Mouse (Mus musculus) adrenal gland, adult 8-10 months (tissue): ENCODE measurements at regions not wholly inside any gene's neighbourhood (a gene's known extent, or its start where the extent isn't known, plus 50 kb on each side); places are given as distances from the start of the nearest gene placed in this dataset.
"Not testable (repeated sequence)": the region's sequence is repeated elsewhere in the genome, so short reads cannot be mapped to it uniquely, and the experiment has no call there.

Experiments used
- DNase-seq: peaks from one replicate; pipeline ENCODE4 v3.0.0; 2022

DNA sequence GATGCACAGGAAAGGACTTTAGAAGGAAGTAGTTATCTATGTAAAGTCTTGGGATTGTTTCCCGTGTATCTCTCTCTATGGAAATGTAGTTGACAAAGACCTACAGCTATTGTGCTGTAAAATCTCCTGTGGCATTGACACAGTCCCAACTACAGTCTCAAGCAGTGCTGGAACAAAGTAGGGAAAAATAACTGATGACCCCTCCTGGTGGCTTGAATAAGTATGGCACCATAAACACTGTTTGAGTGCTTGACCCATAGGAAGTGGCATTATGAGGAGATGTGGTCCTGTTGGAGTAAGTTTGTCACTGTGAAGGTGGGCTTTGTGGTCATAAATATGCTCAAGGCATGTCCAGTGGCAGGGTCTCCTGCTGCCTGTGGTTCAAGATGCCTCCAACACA is 928.4 kb upstream of the Mms22l start:
- no peak for DNase-seq

DNA sequence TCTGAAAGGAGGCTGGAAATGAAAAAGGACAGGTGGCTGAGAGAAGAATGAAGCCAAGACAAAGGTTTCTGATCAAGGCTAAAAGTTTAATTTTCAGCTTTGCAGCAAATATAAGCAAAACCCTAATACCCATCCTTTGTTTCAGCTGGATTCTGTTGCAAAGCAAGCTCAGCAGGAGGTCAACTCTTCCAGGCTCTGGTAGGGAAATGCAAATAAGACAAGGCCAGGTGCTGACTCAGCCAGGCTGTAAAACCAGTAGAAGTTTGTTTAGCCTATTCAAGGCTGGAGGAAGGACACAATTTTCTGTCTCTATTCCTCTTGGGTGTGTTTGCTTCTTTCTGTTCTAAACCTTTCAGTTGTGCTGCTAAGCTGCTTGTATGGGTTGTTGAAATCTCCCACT is 923.2 kb upstream of the Mms22l start:
- no peak for DNase-seq

- DNase-seq = no peak
Observed at GRCm38 (mm10) chr4:23587412-23587811, 908.8 kb upstream of the Mms22l start.

GRCm38 (mm10) chr4:23590883-23591282 is 905.4 kb upstream of the Mms22l start:
- DNase-seq = no peak

GRCm38 (mm10) chr4:23591593-23591992 is 904.7 kb upstream of the Mms22l start:
- DNase-seq = no peak

DNA sequence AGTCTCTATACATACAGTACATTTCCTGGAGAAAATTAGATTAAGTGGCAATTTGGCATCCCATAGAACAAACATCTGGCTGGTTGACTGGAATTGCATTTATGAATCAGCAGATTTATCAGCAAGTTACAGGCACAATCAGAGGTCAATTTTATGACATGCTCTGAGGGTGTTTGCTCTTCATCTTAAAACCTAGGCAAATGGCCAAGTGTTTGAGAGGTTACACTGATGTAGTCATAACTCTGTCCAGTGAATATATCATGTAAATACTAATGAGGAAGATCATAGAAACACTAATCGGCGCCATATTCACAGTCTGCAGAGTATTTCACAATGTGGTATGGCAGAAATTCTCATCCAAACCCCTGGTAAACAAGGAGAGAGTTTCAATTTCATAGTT is 896.2 kb upstream of the Mms22l start:
- DNase-seq = no peak

DNA sequence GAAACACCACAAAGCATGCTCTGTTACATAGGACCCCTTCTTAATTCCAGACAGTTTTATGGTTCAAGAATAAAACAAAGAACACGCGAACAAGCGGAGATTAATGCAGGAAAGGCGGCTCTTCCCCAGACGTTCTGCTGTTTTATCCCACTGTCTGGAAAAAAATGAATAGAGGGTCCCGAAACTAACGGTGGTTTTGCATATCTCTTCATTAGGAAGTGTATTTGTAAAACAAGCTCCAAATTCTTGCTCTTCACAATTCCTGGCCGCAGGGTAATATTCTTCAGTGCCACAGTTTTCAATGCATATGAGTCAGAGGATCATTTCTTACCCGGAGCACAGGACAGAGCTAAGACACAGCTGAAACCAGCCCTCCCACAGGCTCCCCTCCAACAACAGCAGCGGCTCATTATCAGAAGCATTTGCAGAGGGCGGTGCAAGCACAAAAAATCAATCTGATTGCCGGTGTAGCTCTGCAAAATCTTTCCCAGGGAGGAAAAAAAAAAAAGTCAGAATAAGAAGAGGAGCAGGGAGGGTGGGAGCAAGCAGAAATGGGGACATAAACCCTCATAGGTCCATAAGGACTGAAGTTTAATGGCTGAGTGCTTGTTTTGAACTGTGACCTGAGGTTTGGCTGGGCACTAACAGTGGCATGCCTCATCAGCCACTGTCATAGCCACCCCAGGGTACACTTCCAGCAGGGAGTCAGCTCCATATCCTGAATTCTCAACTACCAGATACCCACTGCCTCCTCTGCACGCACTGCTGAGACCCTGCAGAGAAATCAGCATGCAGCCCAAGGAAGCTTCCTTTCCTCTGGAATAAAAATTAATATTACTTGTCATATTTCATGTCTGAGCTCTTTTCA is 894.6 kb upstream of the Mms22l start:
- no peak for DNase-seq

GRCm38 (mm10) chr4:23602294-23602932 is 893.8 kb upstream of the Mms22l start:
- DNase-seq = no peak

GRCm38 (mm10) chr4:23607348-23607747 is 888.9 kb upstream of the Mms22l start:
- no peak for DNase-seq

- no peak for DNase-seq
Observed at GRCm38 (mm10) chr4:23621208-23621607, 875.0 kb upstream of the Mms22l start.

DNA sequence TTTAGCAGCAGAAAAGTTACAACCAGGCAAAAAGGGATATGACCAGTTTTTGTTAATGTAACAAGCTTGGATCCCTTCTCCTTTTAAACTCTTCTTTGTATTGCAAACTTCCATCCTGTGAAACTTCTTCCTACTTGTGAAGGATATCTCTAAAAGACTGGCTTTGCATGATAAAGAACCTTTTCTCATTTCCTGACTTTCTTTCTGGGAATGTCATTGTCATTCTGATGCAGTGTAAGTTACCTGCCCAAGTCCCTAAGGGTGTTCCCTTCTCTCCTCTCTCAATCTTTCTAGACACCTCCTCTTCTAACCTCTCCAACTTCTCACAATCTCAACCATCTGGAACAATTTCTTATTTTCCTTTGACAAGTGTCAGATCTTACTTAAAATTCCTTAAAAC is 874.0 kb upstream of the Mms22l start:
- DNase-seq = no peak

DNA sequence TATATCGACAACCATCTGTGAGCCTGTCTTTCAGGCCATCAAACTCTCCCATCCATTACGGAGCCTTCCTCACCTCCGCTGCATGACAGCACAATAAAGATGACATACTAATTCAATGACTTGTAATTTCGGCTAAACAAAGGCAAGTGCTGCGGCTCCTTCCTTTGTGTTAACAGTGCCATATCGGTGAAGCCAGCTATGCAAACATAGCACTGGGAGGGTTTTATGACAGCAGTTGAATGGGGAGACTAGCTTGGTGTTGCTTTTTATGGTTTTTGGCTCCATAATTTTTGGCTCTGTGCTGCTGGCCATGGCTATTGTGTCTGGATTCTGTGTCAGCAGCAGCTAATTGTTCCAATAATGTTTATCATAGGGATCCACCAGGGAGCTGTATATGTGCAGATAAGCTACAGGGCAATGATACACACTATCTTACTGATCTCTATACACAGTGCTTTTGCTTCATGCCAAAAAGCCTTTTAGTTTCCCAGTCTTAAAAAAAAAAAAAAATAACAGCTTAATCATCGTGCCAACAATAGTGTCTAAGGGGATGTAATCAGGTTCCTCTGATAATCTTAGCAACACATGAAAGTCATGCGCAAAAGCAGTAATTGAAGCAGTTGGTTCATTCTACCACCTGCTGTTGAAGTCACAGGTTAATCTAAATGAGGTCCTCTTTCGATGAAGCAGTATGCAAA is 859.9 kb upstream of the Mms22l start:
- DNase-seq = no peak

GRCm38 (mm10) chr4:23636929-23637235 is 859.4 kb upstream of the Mms22l start:
- no peak for DNase-seq

DNA sequence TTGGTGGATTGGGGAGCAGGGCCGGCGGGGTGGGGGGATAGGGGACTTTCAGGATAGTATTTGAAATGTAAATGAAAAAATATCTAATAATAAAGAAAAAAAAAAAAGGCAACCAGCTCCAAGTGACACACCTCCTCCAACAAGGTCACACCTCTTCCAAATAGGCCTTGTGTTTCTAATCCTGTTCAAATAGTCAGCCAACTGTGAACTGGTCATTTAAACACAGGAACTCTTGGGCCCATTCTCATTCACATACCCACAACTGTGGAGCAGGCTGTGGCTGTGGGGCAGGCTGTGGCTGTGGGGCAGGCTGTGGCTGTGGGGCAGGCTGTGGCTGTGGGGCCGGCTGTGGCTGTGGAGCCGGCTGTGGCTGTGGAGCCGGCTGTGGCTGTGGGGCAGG is 839.6 kb upstream of the Mms22l start:
- DNase-seq = not testable (repeated sequence)

DNA sequence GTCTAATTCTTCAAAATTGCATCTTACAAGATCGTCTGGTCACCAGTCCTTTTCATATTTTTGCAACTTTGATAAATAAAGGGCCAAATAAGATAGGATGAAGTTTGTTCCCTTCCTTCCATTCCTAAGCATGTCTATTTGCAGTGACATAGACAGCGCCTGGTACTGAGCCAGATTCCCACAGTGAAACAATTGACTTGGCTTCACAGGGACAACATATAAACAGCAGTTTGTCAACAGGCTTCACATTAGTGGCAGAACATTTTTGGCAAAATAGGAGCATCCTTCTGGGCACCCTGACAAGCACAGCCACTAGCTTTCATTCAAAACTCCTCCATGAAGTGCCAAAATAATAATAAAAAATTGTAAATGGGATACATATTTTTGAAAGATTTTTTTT is 827.4 kb upstream of the Mms22l start:
- no peak for DNase-seq

- no peak for DNase-seq
Observed at GRCm38 (mm10) chr4:23703626-23704025, 792.6 kb upstream of the Mms22l start.

- DNase-seq = no peak
Observed at GRCm38 (mm10) chr4:23710716-23711115, 785.5 kb upstream of the Mms22l start.

GRCm38 (mm10) chr4:23713781-23714415 is 782.4 kb upstream of the Mms22l start:
- DNase-seq = no peak

- DNase-seq = no peak
Observed at GRCm38 (mm10) chr4:23727846-23728245, 768.4 kb upstream of the Mms22l start.

GRCm38 (mm10) chr4:23732471-23732870 is 763.8 kb upstream of the Mms22l start:
- DNase-seq = no peak

- no peak for DNase-seq
Observed at GRCm38 (mm10) chr4:23744079-23744478, 752.2 kb upstream of the Mms22l start.

GRCm38 (mm10) chr4:23758005-23758404 is 738.2 kb upstream of the Mms22l start:
- no peak for DNase-seq
